Mouse (Mus musculus): ENCODE data around the gene Pcnt.

DNA sequence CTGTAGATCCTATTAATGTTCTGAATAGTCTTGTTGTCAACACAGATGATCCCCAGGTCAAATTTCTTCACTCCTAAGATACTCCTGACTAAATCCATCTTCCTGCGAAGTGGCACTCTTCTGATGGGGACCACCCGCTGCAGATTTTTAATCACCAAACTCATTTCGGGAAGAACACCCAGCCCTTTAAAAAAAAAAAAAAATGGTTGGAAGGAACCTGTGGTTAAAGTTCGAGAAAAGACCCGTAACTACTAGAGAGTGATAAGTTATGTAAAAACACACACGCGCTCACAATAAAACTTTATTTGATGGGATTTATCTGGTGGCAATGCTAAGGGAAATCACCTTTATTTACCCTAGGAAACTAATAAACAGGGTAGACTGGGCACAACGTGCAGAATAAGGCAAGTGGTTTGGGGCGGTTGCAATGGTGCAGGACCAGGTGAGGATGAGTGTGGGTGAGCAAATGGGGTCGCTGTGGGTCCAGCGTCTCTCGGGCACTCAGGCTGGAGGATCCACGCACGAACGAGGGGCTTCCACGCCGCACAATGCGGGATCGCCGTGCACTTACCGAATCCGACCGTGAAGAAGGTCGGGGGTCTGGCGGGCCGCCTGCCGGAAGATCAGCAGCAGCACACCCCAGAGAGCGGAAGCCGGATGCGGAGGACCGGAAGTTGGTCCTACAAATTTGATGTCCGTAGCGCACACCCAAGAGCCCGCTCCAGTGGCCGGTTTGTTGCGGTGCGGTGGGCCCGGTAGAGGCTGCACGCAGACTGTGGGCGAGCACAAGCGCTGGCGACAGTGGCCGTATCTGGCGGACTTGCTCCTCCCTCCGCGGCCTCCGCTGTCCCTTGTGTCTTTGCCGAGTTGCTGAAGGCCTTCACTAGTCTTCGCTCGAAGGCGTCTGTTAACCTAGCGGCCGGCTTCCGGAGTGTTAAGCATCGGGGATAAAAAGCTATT lies 25.9 kb upstream of the Pcnt start, which contains the start of the genes Mcm3ap and Ybey:
- peak; percentile 30 for TF ChIP-seq CTCF (IDR thresholded peaks at IDR 0.05; ENCODE audit: low read depth)
- TF ChIP-seq EP300 (IDR thresholded peaks at IDR 0.05; ENCODE audit: low read depth), result peak; percentile 59; the same call in 1 of the 2 replicates
